Mouse (Mus musculus) lung, adult 2 months (tissue): ENCODE data around the gene Grap.

Experiments used
- CTCF ChIP-seq: fragments of 200-500 bp; IDR thresholded peaks from 2 replicates; pipeline ENCODE4 v1.5.1; 2011; ENCODE audit warnings: mild to moderate bottlenecking, low read length, control low read depth; ENCODE audit not compliant: insufficient read depth
- POLR2A ChIP-seq: fragments of 200-500 bp; IDR thresholded peaks from 2 replicates; pipeline ENCODE4 v1.6.1; 2011; ENCODE audit warnings: low read depth, mild to moderate bottlenecking, control low read depth, low read length, borderline replicate concordance; ENCODE audit errors: extremely low read depth

- no peak for TF ChIP-seq POLR2A
- peak; percentile 98 for TF ChIP-seq CTCF
Measured at GRCm38 (mm10) chr11:61714346-61715117, 61.5 kb downstream of the Grap start.
